Mouse (Mus musculus) stomach, postnatal 0 days (tissue): Measurements from ENCODE around the gene Spaca7. TPM values are rescaled to one million over a fixed set of nuclear protein-coding genes. Genes with fewer than 3 reads are reported as not detected.
A peak's percentile ranks its signal among the peaks of the same experiment; 100 is the strongest.

Experiments
- ATAC-seq: fragments of 200-750 bp; cut with Nextera tagmentation; 2 replicates; pipeline ENCODE4 v1.8.0; 2017; ENCODE audit not compliant: low FRiP score, low TSS enrichment
- DNase-seq: peaks from one replicate; pipeline ENCODE4 v3.0.0-alpha.2; 2016; ENCODE audit warnings: low spot score
- H3K27ac ChIP-seq: fragments of 300-500 bp; sonication (generic); replicated peaks from 2 replicates; pipeline ENCODE4 v1.5.1; 2014; ENCODE audit warnings: mild to moderate bottlenecking, control low read depth
- H3K27me3 ChIP-seq: fragments of 300-500 bp; sonication (generic); 2 replicates; pipeline ENCODE4 v1.6.1; 2014; ENCODE audit warnings: low read length; ENCODE audit not compliant: control insufficient read depth, insufficient read depth
- H3K36me3 ChIP-seq: fragments of 300-500 bp; sonication (generic); 2 replicates; pipeline ENCODE4 v1.6.1; 2014; ENCODE audit warnings: low read length, mixed read lengths; ENCODE audit not compliant: control insufficient read depth, insufficient read depth
- H3K4me1 ChIP-seq: fragments of 300-500 bp; sonication (generic); replicated peaks from 2 replicates; pipeline ENCODE4 v1.6.1; 2014; ENCODE audit warnings: antibody characterized with exemption; ENCODE audit not compliant: control insufficient read depth, insufficient read depth
- H3K4me2 ChIP-seq: fragments of 300-500 bp; sonication (generic); replicated peaks from 2 replicates; pipeline ENCODE4 v1.6.1; 2014; ENCODE audit warnings: low read depth, mild to moderate bottlenecking, control low read depth, moderate library complexity
- H3K4me3 ChIP-seq: fragments of 300-500 bp; sonication (generic); 2 replicates; pipeline ENCODE4 v1.5.1; 2014; ENCODE audit warnings: low read depth, low read length, control low read depth
- H3K9ac ChIP-seq: fragments of 300-500 bp; sonication (generic); 2 replicates; pipeline ENCODE4 v1.6.1; 2014; ENCODE audit warnings: mild to moderate bottlenecking, low read length, control low read depth, mixed read lengths
- H3K9me3 ChIP-seq: fragments of 300-500 bp; sonication (generic); 2 replicates; pipeline ENCODE4 v1.6.1; 2016; ENCODE audit warnings: low read length; ENCODE audit not compliant: control insufficient read depth
- CTCF ChIP-seq: IDR thresholded peaks from 2 replicates; pipeline ENCODE4 v1.5.1; 2016; ENCODE audit warnings: antibody characterized with exemption, low read depth, mild to moderate bottlenecking, moderate library complexity
- EP300 ChIP-seq: optimal IDR thresholded peaks from 2 replicates; pipeline ENCODE3; 2016; ENCODE audit warnings: antibody characterized with exemption
- WGBS: fragments of 180-500 bp; shearing (Covaris S2); extraction: QIAGEN DNeasy Blood & Tissue Kit; methylation state at CpG from one replicate; pipeline ENCODE4 v1.1.7; 2014; 5-methylcytosine and 5-hydroxymethylcytosine counted together
- polyA plus RNA-seq: library from polyadenylated mRNA; unstranded; fragments of >200 nt; fragmentation: Nextera tagmentation; extraction: Ambion mirVana; gene quantifications from 2 replicates; pipeline ENCODE4 v1.2.1, GENCODE M21; 2015

The Spaca7 gene
- polyA plus RNA-seq, 1 experiment from 2014 or later = not detected

DNA sequence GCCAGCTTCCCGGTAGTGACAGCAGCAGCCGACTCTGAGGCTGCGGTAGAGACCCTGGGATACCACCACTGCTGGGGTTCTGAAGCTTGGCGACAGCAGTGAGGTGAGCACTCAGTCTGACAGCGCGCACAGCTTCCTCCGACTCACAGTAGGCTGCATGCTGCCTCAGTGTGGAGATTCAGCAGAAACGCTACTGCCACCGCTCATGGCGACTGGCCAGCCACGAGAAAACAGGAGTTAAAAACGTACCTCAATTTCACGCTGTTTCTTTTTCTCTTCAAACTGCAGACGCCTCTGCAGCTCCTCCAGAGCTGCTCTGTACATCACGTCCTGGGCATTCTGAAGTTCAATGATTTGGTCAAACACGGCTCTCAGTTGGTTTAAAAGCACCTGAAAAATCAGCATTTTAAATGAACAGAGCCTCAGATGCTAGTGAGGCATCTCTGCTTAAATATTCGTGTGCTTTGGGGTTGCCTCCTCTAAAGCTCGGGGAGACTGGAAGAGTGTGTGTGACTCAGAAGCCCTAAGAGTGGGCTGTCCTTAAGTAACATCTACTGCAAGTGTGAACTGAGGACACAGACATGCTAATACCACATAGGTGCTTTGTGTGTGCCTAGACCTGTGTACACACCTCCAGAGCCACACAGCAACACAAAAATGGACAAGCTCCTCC lies 48.9 kb downstream of the Spaca7 start:
- TF ChIP-seq CTCF (no peak), EP300 (no peak)
- DNase-seq (no peak), ATAC-seq (no peak)
- Histone ChIP-seq H3K4me3 (no peak overlapping the region), H3K4me1 (no peaks in the 10 kb centered on the region), H3K27me3 (no peaks in the 10 kb centered on the region), H3K36me3 (peaks cover 16% of the 10 kb centered on the region), H3K4me2 (no peak overlapping the region), H3K9ac (no peak overlapping the region), H3K9me3 (no peaks in the 10 kb centered on the region), H3K27ac (no peak overlapping the region)
- 92% methylated on average over 18 of the region's 18 CpGs for WGBS

- no peak overlapping the region for H3K4me2 ChIP-seq
- no peak overlapping the region for H3K9ac ChIP-seq
- WGBS = 83% methylated on average over 5 of the region's 5 CpGs
- no peak overlapping the region for H3K27ac ChIP-seq
- no peaks in the 10 kb centered on the region for H3K9me3 ChIP-seq
- TF ChIP-seq EP300 = no peak
- H3K4me3 ChIP-seq = no peak overlapping the region
- H3K4me1 ChIP-seq = no peaks in the 10 kb centered on the region
- no peak for ATAC-seq
- H3K36me3 ChIP-seq = peaks cover 16% of the 10 kb centered on the region
- H3K27me3 ChIP-seq = no peaks in the 10 kb centered on the region
- DNase-seq = no peak
These were observed 53.1 kb downstream of the Spaca7 start for GRCm38 (mm10) chr8:12625890-12626289.

GRCm38 (mm10) chr8:12629079-12629478 lies 56.2 kb downstream of the Spaca7 start:
- no peaks in the 10 kb centered on the region for H3K27me3 ChIP-seq
- H3K4me2 ChIP-seq = no peak overlapping the region
- H3K9me3 ChIP-seq = no peaks in the 10 kb centered on the region
- no peaks in the 10 kb centered on the region for H3K4me1 ChIP-seq
- H3K27ac ChIP-seq = no peak overlapping the region
- no peak overlapping the region for H3K9ac ChIP-seq
- H3K36me3 ChIP-seq = peaks cover 8% of the 10 kb centered on the region
- TF ChIP-seq CTCF = peak; percentile 88
- no peak for TF ChIP-seq EP300
- 34% methylated on average over 3 of the region's 3 CpGs for WGBS
- no peak overlapping the region for H3K4me3 ChIP-seq
- ATAC-seq = peak; percentile 72
- DNase-seq = peak; percentile 65

- peaks cover 32% of the 10 kb centered on the region for H3K36me3 ChIP-seq
- DNase-seq = no peak
- H3K4me2 ChIP-seq = no peak overlapping the region
These were observed 62.5 kb downstream of the Spaca7 start for GRCm38 (mm10) chr8:12635366-12635765.

DNA sequence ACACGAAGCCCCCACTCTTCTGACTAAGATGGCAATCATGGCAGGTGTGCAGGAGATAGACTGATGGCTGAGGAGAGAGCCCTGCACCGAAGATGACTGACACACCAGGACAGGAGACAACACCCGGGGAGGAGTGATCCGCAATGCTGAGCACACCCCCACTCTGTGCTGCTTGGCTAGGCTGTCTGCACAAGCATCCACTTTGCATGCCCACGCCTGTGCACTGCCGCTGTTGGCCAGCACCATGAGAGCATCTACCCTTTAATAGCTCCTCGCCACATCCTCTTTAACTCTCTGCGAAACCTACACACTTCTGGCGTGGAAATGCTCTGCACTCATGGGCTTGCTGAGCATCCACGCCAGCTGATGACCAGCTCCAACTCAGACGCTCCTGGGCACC lies 65.6 kb downstream of the Spaca7 start:
- Histone ChIP-seq H3K27me3 (no peaks in the 10 kb centered on the region), H3K27ac (no peak overlapping the region), H3K4me2 (no peak overlapping the region), H3K9ac (no peak overlapping the region), H3K4me3 (no peak overlapping the region), H3K4me1 (no peaks in the 10 kb centered on the region), H3K9me3 (no peaks in the 10 kb centered on the region), H3K36me3 (peaks cover 32% of the 10 kb centered on the region)
- TF ChIP-seq EP300 = no peak
- no peak for TF ChIP-seq CTCF
- WGBS = 91% methylated on average over 11 of the region's 11 CpGs
- ATAC-seq = no peak
- DNase-seq = no peak

More at GRCm38 (mm10) chr8:12635366-12635765, 62.5 kb downstream of the Spaca7 start:
- no peak overlapping the region for H3K27ac ChIP-seq
- no peak for ATAC-seq
- H3K4me1 ChIP-seq = no peaks in the 10 kb centered on the region
- WGBS = 84% methylated on average over 2 of the region's 2 CpGs
- no peak overlapping the region for H3K4me3 ChIP-seq
- no peak overlapping the region for H3K9ac ChIP-seq
- no peaks in the 10 kb centered on the region for H3K27me3 ChIP-seq
- no peak for TF ChIP-seq CTCF
- no peak for TF ChIP-seq EP300
- no peaks in the 10 kb centered on the region for H3K9me3 ChIP-seq

DNA sequence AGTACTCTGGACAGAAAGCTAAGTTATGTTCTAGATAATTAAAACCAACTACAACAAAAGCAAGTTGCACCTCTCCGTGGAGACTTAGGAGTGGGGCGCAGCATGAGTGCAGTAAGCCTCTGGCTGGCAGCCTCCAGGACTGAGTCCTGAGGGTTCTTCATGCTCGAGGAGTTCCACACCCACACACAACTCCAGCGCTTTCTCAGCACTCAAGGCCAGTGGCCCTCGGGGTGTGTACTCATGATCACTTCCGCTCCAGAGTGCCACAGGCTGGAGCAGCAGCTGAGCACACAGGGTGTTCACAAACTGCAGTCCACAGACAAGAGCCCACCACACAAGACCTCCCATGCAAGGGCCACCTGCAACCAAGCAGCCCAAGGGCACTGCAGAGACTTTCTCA lies 68.7 kb downstream of the Spaca7 start:
- no peaks in the 10 kb centered on the region for H3K27me3 ChIP-seq
- no peak overlapping the region for H3K4me3 ChIP-seq
- H3K4me2 ChIP-seq = no peak overlapping the region
- DNase-seq (no peak), ATAC-seq (no peak)
- WGBS = 92% methylated on average over 6 of the region's 6 CpGs
- no peaks in the 10 kb centered on the region for H3K9me3 ChIP-seq
- no peaks in the 10 kb centered on the region for H3K4me1 ChIP-seq
- H3K27ac ChIP-seq = no peak overlapping the region
- H3K36me3 ChIP-seq = peaks cover 33% of the 10 kb centered on the region
- no peak overlapping the region for H3K9ac ChIP-seq
- no peak for TF ChIP-seq CTCF
- TF ChIP-seq EP300 = no peak
